Comparison of ENCODE assay signal across 8 mouse cellular contexts in the genomic region with DNA sequence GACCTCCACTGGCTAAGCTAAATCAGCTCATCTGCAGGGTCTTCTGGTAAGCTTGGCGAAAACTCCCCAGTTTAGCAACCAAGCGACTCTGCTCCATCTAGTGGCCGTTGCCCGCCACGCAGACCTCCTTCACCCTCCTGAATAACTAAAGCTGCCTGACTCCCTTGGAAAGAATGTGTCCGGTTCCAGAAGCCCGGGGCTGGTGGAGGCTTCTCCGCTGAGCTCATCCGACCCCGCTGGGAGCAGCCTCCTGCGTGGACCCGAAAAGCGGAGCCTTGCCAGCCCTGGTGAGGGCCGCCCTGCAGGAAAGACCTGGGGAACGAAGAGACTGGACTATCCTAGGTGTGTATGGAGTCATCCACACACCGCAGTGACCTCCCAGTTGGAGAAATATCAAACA.
DNase-seq lines count a peak whose midpoint lies in the region; ATAC-seq lines count a peak whose summit lies in the region.

No protein-coding gene starts in this region.

- peak overlapping the region; percentile 79 for H3K4me2 ChIP-seq in hindbrain, embryonic 13.5 days

- no peak overlapping the region for H3K27ac ChIP-seq in hindbrain, embryonic 13.5 days

- WGBS in hindbrain, embryonic 13.5 days, result 3% methylated on average over 16 of the region's 16 CpGs

- peak; percentile 94 for DNase-seq in NIH3T3 (ENCODE audit: low read depth)
- DNase-seq in cerebellum, adult 9-11 months, result peak; percentile 55
- DNase-seq in frontal cortex, adult 2 months (ENCODE audit: extremely low spot score in 1 of 2, low spot score in 1 of 2), result peak; percentile 16 to 65
- DNase-seq in layer of hippocampus, postnatal 36 days, result peak; percentile 40 to 56
- DNase-seq in lung, postnatal 36 days, result peak; percentile 79
- DNase-seq in retina, postnatal 7 days (ENCODE audit: low read depth, low spot score), result peak; percentile 67
- peak; percentile 60 for DNase-seq in urinary bladder, adult 2 months (ENCODE audit: low spot score)

- ATAC-seq in hindbrain, embryonic 13.5 days (ENCODE audit: low FRiP score), result peak; percentile 91

- peaks cover 14% of the 10 kb centered on the region for H3K4me1 ChIP-seq in hindbrain, embryonic 13.5 days (replicated peaks)

- H3K4me3 ChIP-seq in hindbrain, embryonic 13.5 days, result peak overlapping the region; percentile 36

- H3K9me3 ChIP-seq in hindbrain, embryonic 13.5 days, result no peaks in the 10 kb centered on the region

- H3K27me3 ChIP-seq in hindbrain, embryonic 13.5 days, result no peaks in the 10 kb centered on the region

- H3K9ac ChIP-seq in hindbrain, embryonic 13.5 days, result peak overlapping the region; percentile 70

- no peaks in the 10 kb centered on the region for H3K36me3 ChIP-seq in hindbrain, embryonic 13.5 days

Comparison
In these comparisons a context has a peak if more than half of its experiments do, and no peak if none do; other contexts are left out.
1. DNase-seq: peak in every context shown above with its lines; median percentile 94 in NIH3T3; 79 in lung, postnatal 36 days; 67 in retina, postnatal 7 days; 60 in urinary bladder, adult 2 months; 55 in cerebellum, adult 9-11 months; 48 in layer of hippocampus, postnatal 36 days; 40 in frontal cortex, adult 2 months.